Mouse (Mus musculus): ENCODE data around the gene Tfcp2.
"Not testable (repeated sequence)": the region's sequence is repeated elsewhere in the genome, so short reads cannot be mapped to it uniquely, and the experiment has no call there.

Tfcp2 gene

GRCm38 (mm10) chr15:100556378-100556777, 4.6 kb upstream of the Tfcp2 start:
- DNase-seq (ENCODE audit: low read depth, low spot score): no peak

- DNase-seq (ENCODE audit: low read depth, low spot score): no peak
Measured at GRCm38 (mm10) chr15:100555965-100556364, 4.2 kb upstream of the Tfcp2 start.

- no peak for DNase-seq (ENCODE audit: low read depth, low spot score)
Measured at GRCm38 (mm10) chr15:100550280-100550679, 1.5 kb downstream of the Tfcp2 start.

GRCm38 (mm10) chr15:100543651-100544030, 8.2 kb downstream of the Tfcp2 start:
- not testable (repeated sequence) for DNase-seq (ENCODE audit: low read depth, low spot score)

- not testable (repeated sequence) for DNase-seq (ENCODE audit: low read depth, low spot score)
Measured at GRCm38 (mm10) chr15:100542876-100543650, 8.7 kb downstream of the Tfcp2 start.

- DNase-seq (ENCODE audit: low read depth, low spot score): no peak
Measured at GRCm38 (mm10) chr15:100541426-100541825, 10.4 kb downstream of the Tfcp2 start.

- DNase-seq (ENCODE audit: low read depth, low spot score): not testable (repeated sequence)
Measured at GRCm38 (mm10) chr15:100541001-100541400, 10.8 kb downstream of the Tfcp2 start.

- no peak for DNase-seq (ENCODE audit: low read depth, low spot score)
Measured at GRCm38 (mm10) chr15:100539411-100539810, 12.4 kb downstream of the Tfcp2 start.

GRCm38 (mm10) chr15:100537913-100538312, 13.9 kb downstream of the Tfcp2 start:
- no peak for DNase-seq (ENCODE audit: low read depth, low spot score)

- DNase-seq (ENCODE audit: low read depth, low spot score): no peak
Measured at GRCm38 (mm10) chr15:100527900-100528299, 23.9 kb downstream of the Tfcp2 start.

GRCm38 (mm10) chr15:100525405-100525804, 26.4 kb downstream of the Tfcp2 start:
- no peak for DNase-seq (ENCODE audit: low read depth, low spot score)

- DNase-seq (ENCODE audit: low read depth, low spot score): no peak
Measured at GRCm38 (mm10) chr15:100520306-100520705, 31.5 kb downstream of the Tfcp2 start.

- no peak for DNase-seq (ENCODE audit: low read depth, low spot score)
Measured at GRCm38 (mm10) chr15:100515121-100515520, 36.7 kb downstream of the Tfcp2 start.

- DNase-seq (ENCODE audit: low read depth, low spot score): no peak
Measured at GRCm38 (mm10) chr15:100513387-100513786, 38.4 kb downstream of the Tfcp2 start.

- no peak for DNase-seq (ENCODE audit: low read depth, low spot score)
Measured at GRCm38 (mm10) chr15:100510072-100510471, 41.7 kb downstream of the Tfcp2 start.

- DNase-seq (ENCODE audit: low read depth, low spot score): no peak
Measured at GRCm38 (mm10) chr15:100508454-100509167, 43.2 kb downstream of the Tfcp2 start.

- not testable (repeated sequence) for DNase-seq (ENCODE audit: low read depth, low spot score)
Measured at GRCm38 (mm10) chr15:100499506-100499905, 52.3 kb downstream of the Tfcp2 start.

GRCm38 (mm10) chr15:100495102-100495501, 56.7 kb downstream of the Tfcp2 start, which contains the start of gene Csrnp2:
Csrnp2 (minus strand) TSS chr15:100495488.
- DNase-seq (ENCODE audit: low read depth, low spot score): peak; percentile 88

GRCm38 (mm10) chr15:100494647-100495046, 57.2 kb downstream of the Tfcp2 start:
- DNase-seq (ENCODE audit: low read depth, low spot score): peak; percentile 28

- DNase-seq (ENCODE audit: low read depth, low spot score): no peak
Measured at GRCm38 (mm10) chr15:100491966-100492365, 59.8 kb downstream of the Tfcp2 start.

GRCm38 (mm10) chr15:100489263-100489662, 62.5 kb downstream of the Tfcp2 start:
- no peak for DNase-seq (ENCODE audit: low read depth, low spot score)

- not testable (repeated sequence) for DNase-seq (ENCODE audit: low read depth, low spot score)
Measured at GRCm38 (mm10) chr15:100488297-100488696, 63.5 kb downstream of the Tfcp2 start.

GRCm38 (mm10) chr15:100487050-100487449, 64.8 kb downstream of the Tfcp2 start:
- no peak for DNase-seq (ENCODE audit: low read depth, low spot score)

Data from WW6 (cell line).